Mouse (Mus musculus) heart, postnatal 25 days (tissue): ENCODE results near the gene Tanc1. TPM values are rescaled to one million over a fixed set of nuclear protein-coding genes. Genes with fewer than 3 reads are reported as not detected.

ENCODE experiments used
- DNase-seq: peaks from one replicate; pipeline ENCODE4 v3.0.0; 2022; ENCODE audit warnings: low spot score
- intact Hi-C: fragments of 180-260 bp; cut with DNase I; formaldehyde crosslinking; loops from one replicate; pipeline ENCODE4 v1.15.1; 2025
- total RNA-seq, 2 experiments: library from RNA; stranded (reverse); gene quantifications; 2 replicates each; pipeline ENCODE4 v1.2.3; 2021

The Tanc1 gene
- total RNA-seq, 2 experiments from 2014 or later: 27.1 to 29.3 TPM

DNA sequence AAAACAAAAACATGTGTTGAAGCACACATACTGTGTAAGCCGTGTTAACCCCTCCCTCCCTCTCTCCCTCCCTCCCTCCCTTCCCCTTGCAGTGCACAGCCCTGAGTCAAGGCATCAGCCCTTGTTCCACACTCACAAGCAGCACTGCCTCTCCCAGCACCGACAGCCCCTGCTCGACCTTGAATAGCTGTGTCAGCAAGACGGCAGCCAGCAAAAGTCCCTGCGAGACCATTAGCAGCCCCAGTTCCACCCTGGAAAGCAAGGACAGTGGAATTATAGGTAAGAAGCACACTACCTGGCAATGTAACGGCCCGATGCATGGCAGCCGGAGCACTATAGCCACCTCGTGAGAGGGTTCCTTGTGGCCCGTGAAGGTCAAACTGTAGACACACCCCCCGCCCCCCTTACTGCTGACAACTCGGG, 160.4 kb downstream of the Tanc1 start:
- DNase-seq: no peak
- intact Hi-C loops: no loop called here

GRCm38 (mm10) chr2:59774374-59774773, 162.5 kb downstream of the Tanc1 start:
- DNase-seq: no peak
- intact Hi-C loops: no loop called here

DNA sequence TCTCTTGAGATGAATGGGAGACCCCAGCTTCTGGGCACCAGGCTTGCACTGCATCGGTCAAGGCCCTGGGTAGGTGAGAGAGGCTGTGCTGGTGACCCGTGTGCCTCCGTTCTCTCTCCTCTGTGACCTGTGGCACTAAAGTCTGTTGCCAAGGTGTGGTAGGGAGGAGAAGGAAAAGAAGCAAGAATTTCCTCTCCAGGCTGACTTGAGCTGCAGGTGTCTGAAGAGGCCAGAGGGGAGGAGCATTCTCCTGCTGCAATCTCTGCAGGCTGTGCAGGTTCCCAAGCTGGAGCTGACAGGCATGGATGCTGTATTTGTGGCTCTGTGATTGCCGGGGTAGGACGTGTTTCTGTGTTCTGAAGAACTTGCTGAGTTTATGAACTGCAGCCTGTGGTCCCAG, 163.3 kb downstream of the Tanc1 start:
- DNase-seq: no peak
- intact Hi-C loops: no loop called here

DNA sequence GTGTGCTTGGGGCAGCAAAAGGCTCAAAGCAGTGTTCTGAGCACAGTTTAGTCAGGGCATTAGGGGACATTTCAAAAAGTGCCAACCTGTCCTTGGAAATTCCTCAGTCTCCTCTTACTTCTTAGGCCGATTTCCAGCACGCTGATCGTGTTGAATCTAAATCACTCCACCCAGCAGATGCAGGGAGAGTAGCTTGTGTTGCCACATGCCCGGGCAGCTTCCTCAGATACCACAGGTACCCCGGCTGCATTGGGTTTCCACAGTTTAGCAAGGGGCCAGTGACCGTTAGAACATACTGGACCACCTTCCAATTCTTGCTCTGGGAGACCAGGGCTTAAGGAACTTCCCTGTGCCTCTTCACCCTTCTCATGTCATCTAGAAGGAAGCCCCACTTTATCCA, 164.0 kb downstream of the Tanc1 start:
- intact Hi-C loops: no loop called here
- DNase-seq: no peak

GRCm38 (mm10) chr2:59779355-59779754, 167.5 kb downstream of the Tanc1 start:
- no peak for DNase-seq
- intact Hi-C loops: no loop called here

DNA sequence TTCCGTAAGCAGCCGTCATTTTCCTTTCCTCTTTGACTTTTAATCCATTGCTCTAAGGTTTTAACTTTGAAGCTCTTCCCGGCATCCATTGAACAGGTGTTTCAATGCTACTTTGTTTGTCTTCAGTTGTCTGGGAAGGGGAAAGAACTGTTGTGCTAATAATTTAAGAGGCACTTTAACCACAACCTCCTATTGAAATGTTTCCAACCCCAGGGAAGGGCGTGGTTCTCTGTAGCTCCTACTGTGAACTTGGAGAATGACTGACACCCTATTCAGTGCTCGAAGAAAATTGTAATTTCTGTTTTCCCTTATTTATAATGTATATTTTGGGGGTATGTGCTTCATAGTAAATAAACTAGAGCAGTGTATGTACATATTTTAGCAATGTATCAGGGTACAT, 168.4 kb downstream of the Tanc1 start:
- intact Hi-C loops: no loop called here
- no peak for DNase-seq

DNA sequence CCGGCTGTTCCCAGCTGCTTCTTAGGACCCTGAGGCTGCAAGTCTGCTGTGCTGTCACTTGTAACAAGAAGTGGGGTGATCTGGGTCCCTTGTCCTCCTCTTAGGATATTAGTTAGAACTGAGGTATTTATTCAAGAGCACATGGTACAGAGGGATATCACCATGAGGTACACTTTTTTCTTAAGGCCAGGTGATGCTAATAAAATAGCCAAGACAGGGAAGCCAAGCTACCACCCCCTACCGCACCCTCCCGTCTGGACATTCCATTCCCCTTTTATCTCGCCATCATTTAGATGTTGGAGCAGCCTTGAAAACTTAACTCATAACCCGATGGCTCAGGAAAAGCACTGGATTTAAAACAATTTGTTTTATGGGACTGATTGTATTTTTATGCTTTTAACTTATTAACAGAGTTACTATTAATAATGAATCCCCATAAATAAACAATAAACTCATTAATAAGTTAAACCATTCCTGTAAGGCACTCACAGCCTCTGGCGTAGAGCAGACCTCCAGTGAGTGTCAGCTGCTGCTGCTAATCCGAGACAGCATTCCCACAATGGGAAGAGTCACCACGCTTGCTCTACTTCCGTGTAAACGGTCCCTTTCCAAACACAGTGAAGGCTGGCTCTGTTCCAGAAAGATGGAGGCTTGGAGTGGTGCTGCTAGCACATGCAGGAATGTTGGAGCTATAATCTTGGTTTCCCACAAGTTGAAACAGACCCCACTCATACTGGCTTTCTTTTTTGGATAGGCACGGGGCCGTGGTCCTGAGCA, 171.4 kb downstream of the Tanc1 start:
- DNase-seq: no peak
- intact Hi-C loops: no loop called here

GRCm38 (mm10) chr2:59783832-59784627, 172.2 kb downstream of the Tanc1 start:
- no peak for DNase-seq
- intact Hi-C loops: no loop called here

DNA sequence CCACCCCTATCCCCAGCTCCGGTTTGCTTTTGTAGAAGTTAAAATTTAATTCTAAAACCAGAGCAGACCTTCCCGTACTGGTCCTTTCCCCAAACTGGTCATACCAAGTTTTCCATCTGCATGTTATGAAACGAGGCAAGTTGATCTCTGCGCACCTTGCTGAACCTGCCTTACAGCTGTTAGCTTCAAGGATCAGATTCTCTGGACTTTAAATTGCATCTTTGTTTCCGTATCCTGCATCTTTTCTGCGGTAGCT, 172.7 kb downstream of the Tanc1 start:
- intact Hi-C loops: no loop called here
- DNase-seq: no peak

- intact Hi-C loops: no loop called here
- DNase-seq: no peak
Observed at GRCm38 (mm10) chr2:59785597-59785996, 173.8 kb downstream of the Tanc1 start.

GRCm38 (mm10) chr2:59788704-59789500, 177.1 kb downstream of the Tanc1 start:
- intact Hi-C loops: no loop called here
- no peak for DNase-seq

DNA sequence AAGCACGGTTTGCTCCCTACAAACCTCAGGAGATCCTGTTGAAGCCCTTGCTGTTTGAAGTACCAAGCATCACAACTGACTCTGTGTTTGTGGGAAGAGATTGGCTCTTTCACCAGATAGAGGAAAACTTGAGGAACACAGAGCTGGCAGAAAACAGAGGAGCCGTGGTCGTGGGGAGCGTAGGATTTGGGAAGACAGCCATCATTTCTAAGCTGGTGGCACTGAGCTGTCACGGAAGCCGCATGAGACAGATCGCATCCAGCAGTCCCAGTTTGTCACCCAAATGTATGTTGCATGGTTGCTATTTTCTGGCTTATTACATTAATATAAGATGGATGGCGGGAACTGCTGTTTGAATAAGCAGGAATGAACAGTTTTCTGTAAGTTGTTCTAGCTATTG, 179.8 kb downstream of the Tanc1 start:
- no peak for DNase-seq
- intact Hi-C loops: no loop called here

DNA sequence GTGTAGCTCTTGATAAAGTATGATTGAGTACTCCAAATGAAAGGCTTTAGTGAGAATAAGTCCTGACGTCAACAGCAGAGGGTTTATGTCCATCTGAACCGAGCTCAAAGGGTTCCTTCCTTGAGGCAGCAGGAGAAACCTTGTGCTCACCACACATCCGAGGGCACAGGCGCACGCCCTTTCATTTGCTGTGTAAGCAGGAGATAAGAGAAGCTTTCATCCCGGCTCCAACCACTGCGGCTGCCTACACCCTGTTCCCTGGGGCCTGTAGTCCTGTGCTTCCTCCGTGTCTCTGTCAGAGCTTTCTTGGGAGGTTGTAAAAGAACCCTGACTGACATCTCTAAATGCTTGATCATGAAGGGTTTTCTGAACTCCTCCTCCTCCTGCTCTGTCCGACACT, 181.5 kb downstream of the Tanc1 start:
- intact Hi-C loops: no loop called here
- no peak for DNase-seq

GRCm38 (mm10) chr2:59794838-59795237, 183.0 kb downstream of the Tanc1 start:
- intact Hi-C loops: no loop called here
- DNase-seq: no peak

DNA sequence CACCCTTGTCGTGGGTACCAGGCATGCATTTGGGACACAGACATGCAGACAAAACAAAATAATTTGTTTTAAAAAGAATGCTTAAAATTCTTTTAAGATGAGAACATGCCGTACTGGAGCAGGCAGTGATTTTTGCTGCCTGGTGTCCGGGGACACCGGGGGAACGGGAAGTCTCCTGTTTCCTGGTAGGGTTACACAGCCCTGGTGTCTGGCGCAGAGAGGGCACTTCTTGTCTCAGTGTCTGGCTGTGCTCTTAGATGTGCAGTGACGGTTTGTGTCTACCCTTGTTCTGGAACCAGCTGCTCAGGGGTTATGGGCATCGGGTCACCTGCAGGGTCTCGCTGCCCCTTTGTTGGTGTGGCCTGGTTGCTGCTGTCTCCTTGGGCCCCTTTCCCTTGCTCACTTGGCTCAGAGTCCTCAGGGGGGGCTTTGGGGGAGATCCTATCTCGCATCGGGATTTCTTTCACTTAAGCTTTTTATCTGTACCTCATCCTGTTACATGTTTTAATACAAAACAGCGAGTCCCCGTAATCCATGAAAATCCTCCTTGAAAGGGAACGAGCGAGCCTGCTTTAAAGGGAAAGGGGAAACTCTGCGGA, 187.2 kb downstream of the Tanc1 start:
- intact Hi-C loops: no loop called here

DNA sequence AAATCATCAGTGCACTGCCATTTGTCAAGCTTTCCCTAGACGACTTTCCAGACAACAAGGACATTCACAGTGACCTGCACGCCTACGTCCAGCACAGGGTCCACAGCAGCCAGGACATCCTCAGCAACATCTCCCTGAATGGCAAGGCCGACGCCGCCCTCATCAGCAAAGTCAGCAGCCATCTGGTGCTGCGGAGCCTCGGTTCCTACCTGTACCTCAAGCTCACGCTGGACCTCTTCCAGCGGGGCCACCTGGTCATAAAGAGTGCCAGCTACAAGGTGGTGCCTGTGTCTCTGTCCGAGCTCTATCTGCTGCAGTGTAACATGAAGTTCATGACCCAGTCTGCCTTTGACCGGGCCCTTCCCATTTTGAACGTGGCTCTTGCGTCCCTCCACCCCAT, 187.7 kb downstream of the Tanc1 start:
- intact Hi-C loops: no loop called here

More for the DNA sequence above, 187.2 kb downstream of the Tanc1 start:
- no peak for DNase-seq

DNA sequence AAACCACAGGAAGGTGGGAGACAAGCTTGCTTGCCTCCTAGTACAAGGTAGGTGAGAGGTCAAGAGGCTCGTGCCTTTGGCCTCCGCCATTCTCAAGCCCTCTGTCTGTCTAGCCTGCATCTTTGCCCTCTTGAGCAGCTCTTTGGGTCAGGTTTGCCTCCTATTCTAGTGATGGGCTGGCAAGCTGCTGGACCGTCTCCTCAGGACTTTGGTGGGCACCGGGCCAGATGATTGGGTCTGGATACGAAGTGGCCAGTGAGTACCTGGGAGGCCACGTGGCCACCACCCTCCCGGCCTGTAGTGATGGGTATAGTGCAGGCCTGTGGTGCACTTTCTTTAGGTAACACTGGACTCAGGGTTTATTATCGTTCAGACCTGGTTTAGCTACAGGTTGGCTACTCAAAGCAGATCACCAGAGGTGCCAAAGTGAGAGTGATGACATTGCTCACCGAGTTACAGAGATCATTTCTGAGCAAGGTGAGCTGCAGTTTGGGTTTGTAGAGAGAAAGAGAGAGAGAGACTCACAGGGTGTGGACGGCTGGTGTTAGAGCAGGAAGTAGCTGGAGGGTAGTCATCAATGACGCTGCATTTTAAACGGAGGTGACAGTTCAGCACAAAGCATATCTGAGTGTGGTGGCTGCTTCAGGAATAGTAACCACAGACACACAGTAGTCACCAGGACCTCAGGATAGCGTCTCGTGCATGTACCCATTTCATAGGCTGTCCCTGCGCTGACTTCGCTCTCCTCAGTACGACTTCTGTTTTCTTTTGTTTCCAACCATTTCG, 188.8 kb downstream of the Tanc1 start:
- intact Hi-C loops: no loop called here
- DNase-seq: no peak

More for the DNA sequence above, 187.7 kb downstream of the Tanc1 start:
- DNase-seq: no peak

- no peak for DNase-seq
- intact Hi-C loops: no loop called here
Observed at GRCm38 (mm10) chr2:59802722-59803387, 191.0 kb downstream of the Tanc1 start.

DNA sequence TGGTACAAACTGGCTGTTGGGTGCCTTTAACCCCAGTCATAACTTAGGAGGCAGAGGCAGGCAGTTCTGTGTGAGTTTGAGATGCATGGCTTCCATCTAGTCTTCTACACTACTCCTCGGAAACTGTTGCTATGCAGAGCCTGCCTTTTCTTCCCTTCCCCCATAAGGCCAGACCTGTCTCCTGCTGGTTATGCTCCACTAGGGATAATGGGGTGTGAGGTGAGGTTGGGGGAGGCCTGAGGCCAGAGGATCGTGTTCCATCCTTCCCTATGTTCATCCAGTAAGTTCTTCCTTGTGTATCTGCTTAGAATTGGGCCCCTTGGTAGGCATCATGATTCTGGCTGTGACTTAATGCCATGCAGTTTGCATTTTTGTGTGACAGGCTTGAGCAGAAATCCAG, 193.8 kb downstream of the Tanc1 start:
- intact Hi-C loops: no loop called here
- no peak for DNase-seq
